Mouse (Mus musculus): ENCODE measurements around the gene Slc2a4. TPM values are rescaled to one million over a fixed set of nuclear protein-coding genes. Genes with fewer than 3 reads are reported as not detected.
"Not testable (repeated sequence)": the region's sequence is repeated elsewhere in the genome, so short reads cannot be mapped to it uniquely, and the experiment has no call there.

Gene Slc2a4
- total RNA-seq, 2 experiments from 2014 or later = 1.7 to 2.0 TPM

GRCm38 (mm10) chr11:69974907-69975306, 26.9 kb upstream of the Slc2a4 start:
- no peak for DNase-seq (ENCODE audit: low spot score in 2 of 2)

- DNase-seq (ENCODE audit: low spot score in 2 of 2) = no peak
These were observed 22.8 kb upstream of the Slc2a4 start for GRCm38 (mm10) chr11:69970775-69971174.

- no peak for DNase-seq (ENCODE audit: low spot score in 2 of 2)
These were observed 22.2 kb upstream of the Slc2a4 start for GRCm38 (mm10) chr11:69970222-69970621.

GRCm38 (mm10) chr11:69968793-69969192, 20.8 kb upstream of the Slc2a4 start:
- no peak for DNase-seq (ENCODE audit: low spot score in 2 of 2)

- DNase-seq (ENCODE audit: low spot score in 2 of 2) = no peak
These were observed 19.0 kb upstream of the Slc2a4 start for GRCm38 (mm10) chr11:69966860-69967517.

- DNase-seq (ENCODE audit: low spot score in 2 of 2) = no peak
These were observed 18.2 kb upstream of the Slc2a4 start for GRCm38 (mm10) chr11:69966006-69966859.

- DNase-seq (ENCODE audit: low spot score in 2 of 2) = no peak
These were observed 17.4 kb upstream of the Slc2a4 start for GRCm38 (mm10) chr11:69965271-69966005.

GRCm38 (mm10) chr11:69964650-69965270, 16.8 kb upstream of the Slc2a4 start, which contains the start of gene Cldn7:
Gene Cldn7 (plus strand): TSS chr11:69964779.
- no peak for DNase-seq (ENCODE audit: low spot score in 2 of 2)

- DNase-seq (ENCODE audit: low spot score in 2 of 2) = no peak
These were observed 13.9 kb upstream of the Slc2a4 start for GRCm38 (mm10) chr11:69961841-69962240.

GRCm38 (mm10) chr11:69960616-69961015, 12.6 kb upstream of the Slc2a4 start:
- DNase-seq (ENCODE audit: low spot score in 2 of 2) = no peak

- no peak for DNase-seq (ENCODE audit: low spot score in 2 of 2)
These were observed 8.2 kb upstream of the Slc2a4 start for GRCm38 (mm10) chr11:69956218-69956617.

- DNase-seq (ENCODE audit: low spot score in 2 of 2) = not testable (repeated sequence)
These were observed 7.6 kb upstream of the Slc2a4 start for GRCm38 (mm10) chr11:69955618-69956017.

GRCm38 (mm10) chr11:69953267-69953915, 5.4 kb upstream of the Slc2a4 start:
- DNase-seq (ENCODE audit: low spot score in 2 of 2) = no peak

- DNase-seq (ENCODE audit: low spot score in 2 of 2) = no peak
These were observed 4.3 kb upstream of the Slc2a4 start for GRCm38 (mm10) chr11:69952274-69952673.

GRCm38 (mm10) chr11:69950807-69951459, 2.9 kb upstream of the Slc2a4 start:
- no peak for DNase-seq (ENCODE audit: low spot score in 2 of 2)

GRCm38 (mm10) chr11:69948763-69949150, 769 bp upstream of the Slc2a4 start:
- peak; percentile 85 to 89 for DNase-seq (ENCODE audit: low spot score in 2 of 2)

- DNase-seq (ENCODE audit: low spot score in 2 of 2) = peak in 1 of 2 experiments; percentile 19
These were observed 487 bp downstream of the Slc2a4 start for GRCm38 (mm10) chr11:69947337-69948065.

- DNase-seq (ENCODE audit: low spot score in 2 of 2) = no peak
These were observed 1.7 kb downstream of the Slc2a4 start for GRCm38 (mm10) chr11:69945997-69946891.

Measured in layer of hippocampus, postnatal 10 days (tissue).